ENCODE assay signal across 10 mouse cellular contexts in genomic region chr4:140507172-140507714, GRCm38 (mm10).
DNase-seq lines count a peak whose midpoint lies in the region; TF ChIP-seq lines count a peak whose summit lies in the region.
"Had no signal": no experiment of that assay in that cellular context is flagged by ENCODE, and none has a peak within 500 bp of the region (broad histone marks: within the 10 kb centered on the region; RNA-seq: fewer than 3 reads in every experiment).

No protein-coding gene starts in this region.

- peak; percentile 4 for DNase-seq in gastrocnemius, adult 2 months
- DNase-seq in gastrocnemius, adult 8-10 months (ENCODE audit: low spot score in 2 of 2), result no peak
- DNase-seq in lung, postnatal 10 days, result peak; percentile 23
- DNase-seq in lung, postnatal 4 days, result no peak
- DNase-seq in adrenal gland, postnatal 25 days, result peak; percentile 29
- peak; percentile 41 for DNase-seq in mesoderm, embryonic 11.5 days (ENCODE audit: low read depth, low spot score)
- no peak for DNase-seq in left cerebral cortex, adult 8-10 months (ENCODE audit: low spot score in 2 of 2)
- no peak for DNase-seq in T-cell, adult 2 months (ENCODE audit: low spot score)

- intact Hi-C loops in gastrocnemius, adult 2 months (cut with DNase I), result no loop called here

- H3K4me3 ChIP-seq in gastrocnemius, adult 2 months, result no peak overlapping the region
- H3K4me3 ChIP-seq: heart, embryonic 13.5 days had no signal

- no peak overlapping the region for H3K27ac ChIP-seq in gastrocnemius, adult 2 months
- H3K27ac ChIP-seq: heart, embryonic 13.5 days; liver, embryonic 14.5 days had no signal

- no peak for TF ChIP-seq CTCF in gastrocnemius, adult 2 months (IDR thresholded peaks at IDR 0.05)

Comparison
In these comparisons a context has a peak if more than half of its experiments do, and no peak if none do; other contexts are left out.
1. DNase-seq: peak in gastrocnemius, adult 2 months (single experiment), lung, postnatal 10 days (single experiment), adrenal gland, postnatal 25 days (single experiment) and mesoderm, embryonic 11.5 days (single experiment); none in gastrocnemius, adult 8-10 months (0 of 2), lung, postnatal 4 days (0 of 2), left cerebral cortex, adult 8-10 months (0 of 2) and T-cell, adult 2 months (single experiment).